Mouse (Mus musculus) gastrocnemius, postnatal 4 days (tissue): Measurements from ENCODE around the gene Dctd. TPM values are rescaled to one million over a fixed set of nuclear protein-coding genes. Genes with fewer than 3 reads are reported as not detected.
A peak's percentile ranks its signal among the peaks of the same experiment; 100 is the strongest.

Experiments
- DNase-seq, 2 experiments: peaks; one replicate each; pipeline ENCODE4 v3.0.0; 2021 to 2022; ENCODE audit warnings: low spot score in 2 of 2, mixed read lengths in 2 of 2
- long read RNA-seq, 2 experiments: library from polyadenylated mRNA; stranded (forward); transcript quantifications; one replicate each; pipeline ENCODE4 v2.0.0; 2021
- total RNA-seq, 2 experiments: library from RNA; stranded (reverse); gene quantifications; 2 replicates each; pipeline ENCODE4 v1.2.3; 2021

Dctd gene
- 10 to 100 TPM in 1 of 2 experiments, 1 to 10 TPM in 1; 8.3 to 10.5 TPM for total RNA-seq
- long read RNA-seq, experiment 1, transcript Dctd-203 (6 exons, 2,096 nt), result major isoform, 7 of 11 reads
- long read RNA-seq, experiment 1, partial matches to known transcripts, result 1 of 11 reads
- long read RNA-seq, experiment 1, other reads (novel, unspliced or antisense), result 3 of 11 reads
- long read RNA-seq, experiment 2, transcript Dctd-203 (6 exons, 2,096 nt), result major isoform, 5 of 13 reads
- long read RNA-seq, experiment 2, partial matches to known transcripts, result 1 of 13 reads
- long read RNA-seq, experiment 2, other reads (novel, unspliced or antisense), result 6 of 13 reads

DNA sequence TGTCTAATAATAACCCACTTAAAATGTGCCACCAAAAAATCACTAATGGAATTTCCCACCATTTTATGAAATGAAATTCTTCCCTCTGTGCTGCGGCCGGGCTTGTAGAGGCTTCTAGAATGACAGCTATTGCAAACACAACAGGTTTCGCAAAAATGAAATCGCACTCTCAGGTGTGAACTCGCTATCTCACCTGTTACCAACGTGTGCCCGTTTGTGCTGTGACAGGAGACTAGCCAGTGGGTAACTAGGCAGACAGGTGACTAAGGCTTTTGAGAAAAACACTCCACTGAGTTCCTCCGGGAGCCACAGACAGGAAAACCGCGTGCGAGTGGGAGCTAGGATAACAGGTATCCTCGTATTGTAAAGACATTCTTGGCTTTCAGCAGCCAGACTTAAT lies at the start of gene Dctd:
Gene Dctd (plus strand): TSS at position 301 of the 400 bp plus-strand sequence.
- no peak for DNase-seq

DNA sequence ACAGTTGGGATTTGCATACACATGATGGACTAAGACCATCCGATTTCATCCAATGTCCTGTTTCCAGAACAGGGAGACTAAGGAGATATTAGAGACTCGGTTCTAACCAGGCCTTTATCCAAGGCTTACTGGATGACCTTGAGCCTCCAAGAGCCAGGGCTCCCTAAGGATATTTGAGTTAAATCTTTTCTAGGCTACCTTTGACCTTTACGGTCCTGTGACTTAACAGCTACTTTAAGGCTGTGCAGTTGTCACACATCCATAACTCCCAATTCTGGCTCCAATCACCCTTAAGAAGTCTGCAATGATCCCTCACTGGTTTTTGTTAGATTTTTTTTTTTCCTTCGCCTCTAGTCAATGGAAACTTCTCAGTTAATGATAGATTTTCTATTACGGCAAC lies 45.3 kb upstream of the Dctd start:
- no peak for DNase-seq

DNA sequence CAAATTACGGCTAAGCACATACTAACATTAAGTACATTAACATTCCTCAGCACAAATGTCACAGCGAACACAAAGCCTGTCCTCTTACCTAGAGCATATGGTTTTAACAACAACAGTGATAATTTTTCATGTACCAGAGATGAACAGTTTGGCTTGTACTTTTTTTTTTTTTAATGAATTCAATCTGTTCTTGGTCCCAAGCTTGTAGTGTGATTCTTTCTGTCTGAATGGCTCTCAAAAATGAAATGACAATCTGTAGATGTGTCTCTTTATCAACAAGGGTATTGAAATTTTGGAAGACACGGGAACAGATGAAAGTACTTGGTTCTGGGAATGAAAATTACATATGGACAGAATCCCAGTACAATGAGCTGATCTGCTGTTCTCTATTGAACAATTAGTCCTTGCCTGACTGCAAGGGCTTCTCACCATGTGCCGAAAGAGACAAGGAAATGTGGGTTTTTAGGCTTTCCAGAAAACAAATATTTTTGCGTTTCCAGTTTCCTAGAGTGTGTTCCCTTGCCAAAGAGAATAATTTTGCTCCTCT lies 35.3 kb upstream of the Dctd start:
- DNase-seq, result no peak

DNA sequence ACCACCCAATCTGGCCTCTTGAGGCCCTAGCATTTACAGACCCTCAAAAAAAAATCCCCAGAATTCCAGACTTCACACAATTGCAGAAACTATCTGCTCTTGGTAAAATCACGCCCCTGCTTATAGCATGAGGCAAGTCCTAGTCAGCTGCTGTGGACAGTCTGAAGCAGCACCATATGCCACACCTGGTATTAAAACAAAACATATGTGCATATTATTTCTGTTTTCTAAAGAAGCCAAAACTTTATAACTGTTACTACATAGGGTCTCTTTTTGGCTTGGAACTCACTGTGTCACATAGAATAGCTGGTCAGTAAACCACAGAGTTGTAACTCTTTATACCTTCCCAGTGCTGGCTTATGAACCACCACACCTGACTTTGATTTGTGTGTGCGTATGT lies 24.7 kb upstream of the Dctd start:
- DNase-seq, result no peak

DNA sequence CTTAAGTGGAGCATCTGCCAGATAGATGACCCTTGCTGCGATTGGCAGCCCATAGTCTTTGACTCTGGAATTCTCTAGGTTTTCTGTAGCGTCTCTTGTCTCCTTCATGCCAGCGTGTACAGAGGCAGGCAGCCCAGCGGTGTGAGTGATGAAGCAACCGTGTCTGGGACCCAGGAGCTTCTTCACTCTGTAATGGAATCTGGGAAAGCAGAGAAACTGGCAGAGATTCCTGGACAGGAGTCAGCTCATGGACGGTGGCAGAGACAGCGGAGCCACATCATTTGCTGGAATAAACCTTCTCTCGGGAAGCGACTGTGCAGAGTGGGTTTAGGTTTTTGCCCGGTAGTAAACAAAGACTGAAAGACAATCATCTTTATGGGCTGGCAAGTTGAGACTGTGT lies 16.5 kb upstream of the Dctd start:
- DNase-seq, result peak in 1 of 2 experiments; percentile 13

DNA sequence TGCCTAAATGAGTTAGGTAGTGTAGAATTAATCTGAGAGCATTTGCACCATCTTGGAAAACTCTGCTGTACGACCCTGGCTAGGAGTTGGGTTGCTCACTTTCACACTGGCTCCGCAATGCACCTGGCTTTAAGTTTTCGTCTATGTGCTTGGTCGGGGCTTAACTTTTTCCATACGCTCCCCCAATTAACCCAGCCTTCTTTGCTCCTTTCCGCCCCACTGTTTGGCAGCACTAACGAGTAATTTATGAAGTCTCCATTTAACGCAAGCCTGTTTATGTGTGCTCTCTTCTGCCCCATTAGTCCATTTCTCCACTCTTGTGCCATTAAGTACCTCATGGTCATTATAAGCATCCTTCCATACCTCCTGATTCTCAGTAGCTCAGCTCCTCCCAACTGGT lies 8.2 kb upstream of the Dctd start:
- DNase-seq, result no peak

DNA sequence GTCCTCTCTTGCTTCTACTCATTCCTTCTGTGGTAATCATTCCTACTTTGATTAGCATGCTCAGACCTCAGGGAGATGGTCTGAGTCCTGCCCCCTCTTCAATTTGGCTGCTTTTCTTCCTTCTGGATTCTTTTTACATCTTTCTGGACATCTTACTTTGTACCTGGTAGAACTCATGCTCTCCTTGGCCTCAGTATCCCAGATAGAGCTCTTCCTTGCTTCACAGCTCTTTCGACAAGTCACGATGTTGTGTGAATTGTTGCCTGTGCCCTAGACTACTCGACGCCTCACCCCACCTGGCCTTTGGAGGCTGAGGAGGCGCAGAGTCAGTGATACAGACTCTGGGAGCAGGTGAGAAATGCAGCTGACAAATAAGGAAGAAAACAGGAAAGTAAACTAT lies 3.5 kb upstream of the Dctd start:
- DNase-seq, result no peak

DNA sequence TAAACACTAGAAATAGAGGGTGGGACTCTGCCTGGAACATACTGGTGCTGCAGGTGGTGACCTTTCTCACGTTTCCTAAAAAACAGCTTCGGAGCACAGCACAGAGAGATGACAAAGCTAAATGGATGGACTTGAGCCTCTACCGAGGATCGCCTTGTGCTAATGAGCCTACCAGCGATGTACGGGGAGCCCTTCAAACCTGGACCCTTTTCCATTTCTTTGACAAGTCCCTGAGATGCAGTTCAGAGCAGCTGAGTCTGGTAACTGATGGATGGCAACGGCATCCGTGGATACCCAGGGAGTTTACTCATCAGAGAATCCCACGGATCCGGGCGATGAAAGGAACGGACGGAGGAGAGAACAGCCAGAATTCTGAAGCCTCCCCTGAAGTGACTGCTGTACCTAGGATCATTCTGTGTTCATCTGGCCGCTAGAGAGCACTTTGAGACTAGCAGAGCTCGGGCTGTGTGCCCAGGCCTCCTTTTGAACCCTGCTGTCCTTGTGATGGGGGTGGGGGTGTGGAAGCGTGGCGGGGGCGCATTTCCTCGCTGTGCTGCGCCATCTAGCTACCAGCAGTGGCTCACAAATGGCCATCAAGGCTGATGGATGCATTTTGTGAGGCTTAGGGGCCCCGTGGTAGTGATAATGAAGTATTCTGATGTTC lies 1.6 kb upstream of the Dctd start:
- peak; percentile 40 to 63 for DNase-seq

DNA sequence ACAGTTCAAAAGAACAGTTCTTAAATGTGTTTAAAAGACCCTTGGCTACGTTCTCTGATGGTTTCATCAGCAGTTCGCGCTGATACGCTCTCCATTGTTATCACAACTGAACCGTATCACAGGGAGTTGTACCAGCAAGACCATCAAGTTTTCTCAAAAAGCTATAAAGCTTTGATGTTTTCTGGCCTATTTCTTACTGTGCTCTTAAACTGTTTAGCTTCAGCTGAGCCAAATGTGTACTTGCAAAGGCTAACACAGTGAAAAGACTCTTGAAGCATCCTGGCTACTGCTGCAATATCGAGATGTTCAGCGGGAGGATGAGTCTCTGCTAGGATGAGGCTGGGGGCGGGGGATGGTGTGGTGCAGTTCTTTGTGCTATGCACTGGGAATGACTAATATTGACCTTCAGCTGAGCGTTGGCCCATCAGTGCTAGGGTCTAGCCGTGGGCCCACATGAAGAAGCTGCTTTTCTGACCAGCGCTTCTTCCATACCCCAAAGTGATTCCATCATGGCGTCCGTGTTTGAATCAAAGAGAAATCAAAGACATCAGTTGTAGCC lies 732 bp upstream of the Dctd start:
- DNase-seq, result no peak

DNA sequence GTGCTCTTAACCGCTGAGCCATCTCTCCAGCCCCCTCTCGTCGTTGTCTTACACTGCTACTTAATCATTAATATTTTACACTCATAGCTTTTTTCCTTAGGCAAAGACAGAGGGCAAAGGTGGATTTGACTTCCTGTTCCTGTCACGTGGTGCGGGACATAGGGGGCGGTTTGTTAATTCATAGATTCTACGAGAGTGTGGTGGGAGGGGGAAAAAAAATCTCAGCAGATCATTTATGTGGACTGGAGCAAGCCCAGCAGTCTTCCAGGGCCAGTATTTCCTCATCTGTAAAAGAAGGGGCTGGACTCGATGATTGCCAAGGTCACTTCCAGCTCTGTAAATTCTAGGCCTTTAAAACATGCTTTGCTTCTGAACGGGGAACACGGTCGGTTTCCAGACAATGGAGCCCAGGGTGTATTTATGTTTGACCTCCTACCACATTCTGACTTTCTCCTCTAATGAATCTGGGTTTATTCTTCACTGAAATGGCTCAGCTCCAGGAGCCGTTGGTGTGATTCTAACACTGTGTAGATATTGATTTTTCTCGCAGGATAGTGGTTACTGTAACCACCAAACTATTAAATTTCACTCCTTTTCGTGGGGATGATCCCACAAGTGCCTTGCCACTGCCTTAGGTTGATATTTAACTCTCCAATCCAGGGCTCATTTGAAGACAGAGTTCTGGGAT lies 1.4 kb downstream of the Dctd start:
- DNase-seq, result no peak

DNA sequence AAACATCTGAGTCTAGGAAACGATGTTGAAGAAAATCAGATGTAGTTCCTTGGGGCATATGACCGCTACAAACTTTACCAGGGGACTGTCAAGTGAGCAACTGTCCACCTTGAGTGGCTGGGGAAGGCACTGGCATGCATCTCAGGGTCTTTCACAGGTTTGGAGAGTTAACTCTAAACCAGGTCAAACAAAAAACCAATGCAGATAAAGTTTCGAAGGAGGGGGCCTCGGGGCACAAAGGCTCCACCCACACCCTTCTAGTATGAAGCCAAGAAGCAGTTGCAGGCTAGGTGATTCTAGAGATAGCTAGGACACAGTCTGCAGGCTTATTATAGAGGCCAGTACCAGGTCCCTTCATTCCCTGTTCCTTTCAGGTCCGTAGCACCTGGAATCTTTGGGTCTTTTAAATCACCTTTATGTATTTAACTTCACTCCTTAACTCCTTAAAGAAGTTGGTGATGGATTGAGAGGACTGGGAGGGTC lies 10.5 kb downstream of the Dctd start:
- DNase-seq, result no peak

DNA sequence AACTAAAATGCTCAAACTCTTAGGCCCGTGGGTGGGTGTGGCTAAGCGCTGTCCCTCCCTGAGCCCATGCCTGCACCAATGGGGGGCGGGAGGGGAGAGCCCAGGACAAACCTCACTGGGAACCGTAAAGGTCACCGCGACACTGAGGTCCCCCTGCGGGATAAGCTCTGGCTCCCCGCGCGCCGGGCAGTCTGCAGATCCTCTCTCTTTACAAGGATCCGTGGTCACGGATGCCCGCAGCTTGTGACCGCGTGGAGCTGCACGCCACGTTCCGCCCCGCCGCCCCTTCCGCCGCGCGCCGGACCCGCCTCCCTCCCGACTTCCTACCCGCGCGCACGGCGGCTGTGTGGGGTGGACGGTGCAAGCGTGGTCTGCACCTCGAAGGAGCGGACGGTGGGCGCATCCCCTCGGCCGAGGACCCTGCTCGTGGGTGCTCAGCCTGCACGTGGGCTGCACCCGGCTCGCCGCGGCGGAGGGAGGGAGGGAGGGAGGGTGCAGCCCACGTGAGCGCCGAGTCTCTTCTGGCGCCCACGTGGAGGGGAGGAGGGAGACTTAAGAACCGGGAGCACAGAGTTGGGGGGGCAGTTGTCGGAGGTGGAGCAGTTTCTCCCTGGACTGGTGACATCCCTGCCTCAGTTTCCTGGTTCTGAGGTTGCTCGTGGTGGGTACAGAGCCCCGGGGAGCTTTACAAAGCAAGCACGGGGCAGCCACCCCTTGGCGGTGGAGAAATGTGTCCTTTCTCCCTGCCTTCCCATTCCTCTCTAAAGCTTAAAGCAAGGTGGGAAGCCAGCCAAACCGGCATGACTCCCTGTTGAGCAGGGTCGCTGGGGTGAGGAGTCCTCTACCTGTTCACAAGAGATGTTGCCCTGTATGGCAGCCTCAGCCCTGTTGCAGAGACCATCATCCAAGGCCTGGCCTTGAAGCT lies 11.2 kb downstream of the Dctd start:
- DNase-seq, result peak; percentile 41 to 64

DNA sequence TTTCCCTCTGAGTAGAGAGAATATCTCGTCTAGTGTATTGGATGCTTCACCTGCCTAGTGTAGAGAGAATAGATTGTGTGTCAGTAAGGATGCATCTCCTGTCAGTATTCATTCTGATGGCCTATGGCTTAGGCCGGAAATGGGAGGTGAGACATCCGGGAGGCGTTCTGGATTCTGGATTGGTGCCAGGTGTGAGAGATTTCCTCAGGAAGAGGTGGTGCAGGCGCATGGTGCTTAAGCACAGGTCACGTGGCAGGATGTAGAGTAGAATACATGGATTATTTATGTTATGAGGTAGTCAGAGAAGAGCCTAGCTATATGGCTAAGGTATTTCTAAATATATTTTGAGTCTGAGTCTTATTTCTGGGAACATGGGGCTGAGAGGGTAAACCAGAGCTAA lies 15.7 kb downstream of the Dctd start:
- no peak for DNase-seq

DNA sequence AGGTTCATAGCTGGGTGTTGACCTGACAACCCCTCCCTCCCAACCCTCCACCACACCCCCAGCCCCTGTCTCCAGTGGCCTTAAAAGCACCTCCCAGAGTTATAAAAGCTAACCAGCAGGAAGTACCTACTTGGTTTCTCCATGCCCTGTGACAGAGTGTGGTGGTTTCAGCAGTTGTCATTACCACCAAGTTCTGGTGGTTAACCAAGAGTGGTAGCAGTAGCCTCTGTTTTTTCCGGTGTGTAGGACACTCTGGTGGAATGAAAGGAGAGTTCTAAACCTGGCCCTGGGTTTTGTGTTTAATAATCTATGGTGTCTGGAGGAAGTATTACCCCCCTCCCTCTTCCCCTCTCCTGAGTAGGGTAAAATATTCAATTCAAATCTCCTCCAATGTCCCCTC lies 24.1 kb downstream of the Dctd start:
- DNase-seq, result no peak

DNA sequence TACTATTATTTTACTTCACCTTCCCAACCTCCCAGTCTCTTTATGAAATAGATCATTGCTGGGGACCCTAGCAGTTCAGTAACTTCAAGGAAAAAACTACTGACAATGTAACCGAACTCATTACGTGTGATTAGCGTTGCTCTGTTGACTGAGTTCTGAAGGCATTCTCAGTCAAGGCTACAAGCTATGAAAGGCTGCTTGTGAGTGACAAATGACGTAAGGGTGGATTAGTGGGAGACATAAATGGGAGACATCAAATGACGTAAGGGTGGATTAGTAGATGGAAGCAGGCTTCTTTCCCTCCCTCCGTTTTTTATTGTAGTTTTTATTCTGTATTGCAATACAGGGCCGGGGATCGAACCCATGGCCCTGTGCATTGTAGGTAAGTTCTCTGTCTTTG lies 26.0 kb downstream of the Dctd start:
- no peak for DNase-seq

DNA sequence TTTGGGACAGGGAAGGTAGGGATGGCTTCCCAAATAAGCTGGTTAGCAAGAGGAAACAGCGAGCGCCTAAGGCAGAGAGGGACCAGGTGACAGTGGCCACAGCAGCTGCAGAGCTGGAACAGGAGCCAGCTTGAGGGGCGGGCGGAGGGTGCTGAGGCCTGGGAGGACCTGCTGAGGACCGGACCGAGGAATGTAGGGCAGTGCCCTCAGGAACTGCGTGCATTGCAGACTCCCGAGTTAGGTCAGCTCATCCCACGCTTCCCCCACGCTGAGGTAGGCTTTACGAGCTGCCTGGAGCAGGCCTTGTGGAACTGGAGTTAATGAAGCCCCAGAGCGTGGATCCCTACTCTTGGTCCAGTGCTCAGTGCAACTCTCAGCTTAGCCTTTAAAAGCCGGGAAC lies 28.1 kb downstream of the Dctd start:
- no peak for DNase-seq

DNA sequence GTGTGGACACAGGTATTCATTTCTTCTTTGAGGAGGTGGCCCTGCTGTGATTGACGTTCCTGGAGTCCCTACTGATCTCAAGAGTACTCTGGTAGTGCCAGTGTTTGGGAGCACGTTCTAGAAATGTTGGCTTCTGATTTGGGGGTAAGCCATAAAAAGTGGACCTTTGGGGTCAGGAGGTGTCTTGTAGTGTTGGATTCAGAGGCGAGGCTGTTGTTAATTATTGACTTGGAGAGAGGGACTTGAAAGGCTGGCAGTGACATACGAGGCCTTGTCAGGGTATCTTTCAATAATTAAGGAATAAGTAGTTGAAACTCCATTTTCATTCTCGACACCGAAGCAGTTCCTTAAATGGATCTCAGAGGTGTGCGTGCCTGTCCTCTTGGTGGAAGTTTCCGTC lies 31.4 kb downstream of the Dctd start:
- DNase-seq, result no peak

DNA sequence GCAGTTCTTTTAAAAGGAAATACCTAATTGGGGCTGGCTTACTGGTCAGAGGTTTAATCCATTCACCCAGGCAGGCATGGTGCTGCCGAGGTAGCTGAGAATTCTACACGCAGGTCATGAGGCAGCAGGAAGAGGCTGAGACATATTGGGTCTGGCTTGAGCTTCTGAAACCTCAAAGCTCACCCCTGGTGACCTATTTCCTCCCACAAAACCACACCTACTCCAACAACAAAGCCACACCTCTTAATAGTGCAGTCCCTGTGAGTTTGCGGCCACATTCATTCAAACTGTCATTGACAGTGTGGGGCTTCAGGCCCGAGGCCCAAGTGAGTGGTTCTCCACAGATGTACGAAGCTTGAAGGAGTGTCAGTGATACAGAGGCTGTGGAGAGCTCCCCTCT lies 34.4 kb downstream of the Dctd start:
- no peak for DNase-seq

DNA sequence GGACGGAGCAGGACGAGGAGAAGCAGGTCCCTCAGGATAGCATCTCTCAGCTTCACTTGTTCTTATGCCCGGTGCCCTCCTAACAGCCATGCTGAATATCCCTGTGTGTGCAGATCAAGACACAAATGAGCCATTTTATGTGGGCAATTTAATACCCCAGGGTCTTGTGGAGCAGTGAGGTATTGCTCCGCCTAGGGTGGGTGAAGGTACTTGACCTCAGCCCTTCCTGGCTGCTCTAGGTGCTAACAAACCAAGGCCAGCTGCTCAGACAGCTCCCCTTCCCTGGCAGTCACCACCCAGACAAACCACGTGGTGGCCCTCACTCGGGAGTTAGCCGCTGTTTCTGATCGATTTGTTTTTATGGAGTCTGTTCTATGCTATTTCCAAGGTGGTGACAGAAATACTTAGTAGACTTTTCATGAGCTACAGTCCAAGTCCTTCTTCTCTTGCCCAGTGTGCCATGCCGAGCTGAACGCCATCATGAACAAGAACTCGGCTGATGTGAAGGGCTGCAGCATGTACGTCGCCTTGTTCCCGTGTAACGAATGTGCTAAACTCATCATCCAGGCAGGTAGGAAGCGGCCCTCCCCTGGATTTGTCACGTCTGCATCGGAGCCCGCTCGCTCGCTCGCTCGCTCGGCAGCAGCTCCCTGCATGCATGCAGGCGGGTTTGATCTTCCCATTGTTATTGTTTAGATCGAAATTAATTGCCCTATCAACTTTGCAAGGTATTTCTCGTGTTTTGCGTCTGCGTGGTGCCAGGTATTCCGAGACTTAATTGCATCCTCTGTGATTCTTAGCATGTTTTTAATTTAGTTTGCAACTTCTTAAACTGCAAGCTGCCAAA lies 38.1 kb downstream of the Dctd start:
- no peak for DNase-seq

DNA sequence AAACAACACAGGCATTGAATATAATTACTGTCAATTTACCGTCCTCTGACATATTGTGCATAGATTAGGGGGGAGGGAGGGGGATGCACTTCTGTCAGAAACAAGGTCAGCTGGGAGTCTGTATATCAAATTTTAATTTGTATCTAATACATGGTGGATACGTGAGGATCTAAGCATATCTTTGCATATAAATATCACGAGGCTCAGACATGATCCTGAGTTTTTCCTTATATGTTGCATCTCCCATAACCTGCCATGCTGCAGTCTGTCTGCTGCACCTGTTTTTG lies 38.7 kb downstream of the Dctd start:
- DNase-seq, result no peak
